Mouse (Mus musculus) stomach, embryonic 14.5 days (tissue): Measurements from ENCODE around the gene Sdk1. TPM values are rescaled to one million over a fixed set of nuclear protein-coding genes. Genes with fewer than 3 reads are reported as not detected.

Experiments
- ATAC-seq: fragments of 200-750 bp; cut with Nextera tagmentation; 2 replicates; pipeline ENCODE4 v1.8.0; 2017; ENCODE audit warnings: low read depth, moderate TSS enrichment; ENCODE audit not compliant: insufficient number of reproducible peaks, insufficient read depth, low FRiP score
- H3K27ac ChIP-seq: fragments of 300-500 bp; sonication (generic); 2 replicates; pipeline ENCODE4 v1.5.1; 2014; ENCODE audit warnings: mild to moderate bottlenecking, low read length, moderate library complexity, mixed read lengths
- H3K27me3 ChIP-seq: fragments of 300-500 bp; sonication (generic); 2 replicates; pipeline ENCODE4 v1.6.1; 2014; ENCODE audit warnings: low read length, control low read depth, mixed read lengths; ENCODE audit not compliant: control insufficient read depth, insufficient read depth
- H3K36me3 ChIP-seq: fragments of 300-500 bp; sonication (generic); 2 replicates; pipeline ENCODE4 v1.6.1; 2014; ENCODE audit warnings: mild to moderate bottlenecking, control low read depth, low read length, moderate library complexity, mixed read lengths; ENCODE audit not compliant: control insufficient read depth, insufficient read depth
- H3K4me1 ChIP-seq: fragments of 300-500 bp; sonication (generic); 2 replicates; pipeline ENCODE4 v1.6.1; 2014; ENCODE audit warnings: low read length, control low read depth, mixed read lengths; ENCODE audit not compliant: control insufficient read depth, insufficient read depth
- H3K4me2 ChIP-seq: fragments of 300-500 bp; sonication (generic); replicated peaks from 2 replicates; pipeline ENCODE4 v1.6.1; 2014; ENCODE audit warnings: low read depth, low read length, control low read depth
- H3K4me3 ChIP-seq: fragments of 300-500 bp; sonication (generic); 2 replicates; pipeline ENCODE4 v1.5.1; 2014; ENCODE audit warnings: low read depth, low read length, control low read depth
- H3K9ac ChIP-seq: fragments of 300-500 bp; sonication (generic); replicated peaks from 2 replicates; pipeline ENCODE4 v1.6.1; 2014; ENCODE audit warnings: low read depth, mild to moderate bottlenecking, control low read depth, low read length, moderate library complexity, mixed read lengths
- H3K9me3 ChIP-seq: fragments of 300-500 bp; sonication (generic); 2 replicates; pipeline ENCODE4 v1.6.1; 2016; ENCODE audit warnings: low read depth, low read length, control low read depth; ENCODE audit not compliant: control insufficient read depth
- WGBS: fragments of 180-500 bp; shearing (Covaris S2); extraction: QIAGEN DNeasy Blood & Tissue Kit; methylation state at CpG from one replicate; pipeline ENCODE4 v1.1.7; 2014; 5-methylcytosine and 5-hydroxymethylcytosine counted together
- polyA plus RNA-seq: library from polyadenylated mRNA; unstranded; fragments of >200 nt; fragmentation: Nextera tagmentation; extraction: Ambion mirVana; gene quantifications from 2 replicates; pipeline ENCODE4 v1.2.1, GENCODE M21; 2014

The Sdk1 gene
- polyA plus RNA-seq, 1 experiment from 2014 or later: 5.6 TPM

GRCm38 (mm10) chr5:142178164-142178563 is 936.9 kb downstream of the Sdk1 start:
- no peak overlapping the region for H3K9ac ChIP-seq
- no peak overlapping the region for H3K4me3 ChIP-seq
- no peaks in the 10 kb centered on the region; the same call in 1 of the 2 replicates for H3K9me3 ChIP-seq
- no peaks in the 10 kb centered on the region for H3K36me3 ChIP-seq
- H3K27me3 ChIP-seq: no peaks in the 10 kb centered on the region
- no peak for ATAC-seq
- no peak overlapping the region for H3K4me2 ChIP-seq
- WGBS: 71% methylated on average over 8 of the region's 8 CpGs
- no peaks in the 10 kb centered on the region for H3K4me1 ChIP-seq
- H3K27ac ChIP-seq: no peak overlapping the region

GRCm38 (mm10) chr5:142179304-142179703 is 938.0 kb downstream of the Sdk1 start:
- no peak overlapping the region for H3K4me3 ChIP-seq
- ATAC-seq: no peak
- no peaks in the 10 kb centered on the region; the same call in 1 of the 2 replicates for H3K9me3 ChIP-seq
- H3K27me3 ChIP-seq: no peaks in the 10 kb centered on the region
- no peak overlapping the region for H3K4me2 ChIP-seq
- H3K27ac ChIP-seq: no peak overlapping the region
- WGBS: 74% methylated on average over 11 of the region's 11 CpGs
- no peaks in the 10 kb centered on the region for H3K36me3 ChIP-seq
- no peak overlapping the region for H3K9ac ChIP-seq
- no peaks in the 10 kb centered on the region for H3K4me1 ChIP-seq

- H3K27ac ChIP-seq: no peak overlapping the region
- H3K9ac ChIP-seq: no peak overlapping the region
- peak; percentile 65; the same call in 1 of the 2 replicates for ATAC-seq
- 34% methylated on average over 14 of the region's 14 CpGs for WGBS
- no peaks in the 10 kb centered on the region for H3K36me3 ChIP-seq
- H3K4me3 ChIP-seq: no peak overlapping the region
- H3K4me1 ChIP-seq: no peaks in the 10 kb centered on the region
- no peak overlapping the region for H3K4me2 ChIP-seq
- H3K9me3 ChIP-seq: no peaks in the 10 kb centered on the region
- H3K27me3 ChIP-seq: no peaks in the 10 kb centered on the region
Observed at GRCm38 (mm10) chr5:142181862-142182261, 940.6 kb downstream of the Sdk1 start.

- 83% methylated on average over 5 of the region's 5 CpGs for WGBS
Observed at GRCm38 (mm10) chr5:142188765-142189164, 947.5 kb downstream of the Sdk1 start.

GRCm38 (mm10) chr5:142209911-142210310 is 968.6 kb downstream of the Sdk1 start:
- H3K27ac ChIP-seq: no peak overlapping the region
- H3K27me3 ChIP-seq: no peaks in the 10 kb centered on the region
- H3K4me2 ChIP-seq: no peak overlapping the region
- no peaks in the 10 kb centered on the region for H3K9me3 ChIP-seq
- H3K4me1 ChIP-seq: no peaks in the 10 kb centered on the region
- no peak overlapping the region for H3K4me3 ChIP-seq
- ATAC-seq: no peak
- H3K9ac ChIP-seq: no peak overlapping the region
- no peaks in the 10 kb centered on the region; the same call in 1 of the 2 replicates for H3K36me3 ChIP-seq

More at GRCm38 (mm10) chr5:142188765-142189164, 947.5 kb downstream of the Sdk1 start:
- no peaks in the 10 kb centered on the region for H3K4me1 ChIP-seq
- ATAC-seq: no peak
- no peak overlapping the region for H3K4me3 ChIP-seq
- H3K4me2 ChIP-seq: no peak overlapping the region
- no peaks in the 10 kb centered on the region for H3K36me3 ChIP-seq
- no peak overlapping the region for H3K9ac ChIP-seq
- no peaks in the 10 kb centered on the region for H3K27me3 ChIP-seq
- H3K9me3 ChIP-seq: no peaks in the 10 kb centered on the region
- no peak overlapping the region for H3K27ac ChIP-seq

GRCm38 (mm10) chr5:142212252-142212651 is 971.0 kb downstream of the Sdk1 start:
- H3K9me3 ChIP-seq: no peaks in the 10 kb centered on the region
- H3K9ac ChIP-seq: no peak overlapping the region
- no peak overlapping the region for H3K4me2 ChIP-seq
- H3K4me1 ChIP-seq: no peaks in the 10 kb centered on the region
- H3K27ac ChIP-seq: no peak overlapping the region
- 62% methylated on average over 11 of the region's 11 CpGs for WGBS
- no peak overlapping the region for H3K4me3 ChIP-seq
- ATAC-seq: no peak
- H3K36me3 ChIP-seq: no peaks in the 10 kb centered on the region; the same call in 1 of the 2 replicates
- no peaks in the 10 kb centered on the region for H3K27me3 ChIP-seq

- no peaks in the 10 kb centered on the region for H3K27me3 ChIP-seq
- no peak overlapping the region for H3K4me3 ChIP-seq
- H3K9me3 ChIP-seq: 0 out of 2 replicates have a peak, but pooled peaks cover 5% of the 10 kb centered on the region
- H3K4me2 ChIP-seq: no peak overlapping the region
- H3K4me1 ChIP-seq: no peaks in the 10 kb centered on the region
- H3K27ac ChIP-seq: no peak overlapping the region
- H3K36me3 ChIP-seq: no peaks in the 10 kb centered on the region
- ATAC-seq: no peak
- WGBS: 63% methylated on average over 5 of the region's 5 CpGs
- no peak overlapping the region for H3K9ac ChIP-seq
Observed at GRCm38 (mm10) chr5:142215981-142216380, 974.7 kb downstream of the Sdk1 start.

GRCm38 (mm10) chr5:142220851-142221503 is 979.7 kb downstream of the Sdk1 start:
- H3K4me2 ChIP-seq: no peak overlapping the region

More at GRCm38 (mm10) chr5:142220851-142221503, 979.7 kb downstream of the Sdk1 start:
- Histone ChIP-seq H3K4me1 (no peaks in the 10 kb centered on the region), H3K9me3 (0 out of 2 replicates have a peak, but pooled peaks cover 5% of the 10 kb centered on the region), H3K9ac (no peak overlapping the region), H3K36me3 (no peaks in the 10 kb centered on the region), H3K27ac (no peak overlapping the region), H3K4me3 (no peak overlapping the region), H3K27me3 (no peaks in the 10 kb centered on the region)
- no peak for ATAC-seq
- WGBS: 90% methylated on average over 12 of the region's 12 CpGs
